Mouse (Mus musculus): ENCODE measurements at regions not wholly inside any gene's neighbourhood (a gene's known extent, or its start where the extent isn't known, plus 50 kb on each side); places are given as distances from the start of the nearest gene placed in this dataset.

DNA sequence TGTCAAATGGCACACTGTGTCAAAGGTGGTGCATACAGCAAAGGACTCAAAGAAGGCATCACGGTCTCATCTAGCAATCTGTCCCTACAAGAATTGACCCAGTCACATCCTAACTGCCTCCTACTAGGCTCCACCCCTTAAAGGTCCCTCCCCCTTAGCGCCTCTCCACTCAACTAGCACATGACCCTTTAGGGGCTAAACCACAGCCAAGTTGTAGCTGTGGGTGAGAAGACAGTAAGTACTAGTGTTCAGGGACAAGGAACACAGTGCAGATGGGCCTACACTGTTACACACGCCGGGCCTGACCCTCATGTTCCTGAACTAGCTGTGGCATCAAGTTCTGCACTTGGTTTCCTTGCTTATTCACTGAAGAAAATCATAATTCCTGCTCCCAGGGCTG lies 192.4 kb downstream of the Bcl2l11 start:
- Histone ChIP-seq H3K4me3 (ENCODE audit: low read length) (no peak overlapping the region), H3K27ac (ENCODE audit: low read depth, low read length) (no peak overlapping the region), H3K9ac (ENCODE audit: low read depth, low read length) (no peak overlapping the region), H3K9me3 (ENCODE audit: control insufficient read depth, low read length) (no peaks in the 10 kb centered on the region), H3K4me1 (ENCODE audit: control insufficient read depth, insufficient read depth, low read length) (no peaks in the 10 kb centered on the region), H3K36me3 (ENCODE audit: control insufficient read depth, insufficient read depth, low read length) (no peaks in the 10 kb centered on the region), H3K4me2 (replicated peaks; ENCODE audit: low read depth, low read length) (no peak overlapping the region), H3K27me3 (ENCODE audit: control insufficient read depth, insufficient read depth, low read length) (no peaks in the 10 kb centered on the region)
- 59% methylated on average over 4 of the region's 4 CpGs for WGBS
- no peak for ATAC-seq (ENCODE audit: low FRiP score, low TSS enrichment)

DNA sequence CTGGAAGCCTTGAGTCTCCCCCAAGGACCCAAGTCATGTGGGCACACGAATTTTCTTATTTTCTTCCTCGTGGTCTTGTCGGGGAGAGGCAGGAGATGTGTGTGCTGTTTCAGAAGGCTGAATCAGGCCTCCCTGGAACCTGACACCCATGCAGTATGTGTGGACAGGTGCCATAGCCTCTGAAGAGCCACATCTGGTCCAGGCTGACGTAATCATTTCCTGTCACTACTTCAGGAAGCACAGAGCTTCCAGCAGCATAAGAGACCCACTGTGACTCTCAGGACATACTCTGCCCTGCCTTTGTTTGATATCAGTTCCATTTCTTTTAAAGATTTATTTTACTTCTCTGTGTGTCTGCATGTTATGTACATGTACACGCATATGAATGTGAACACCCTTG lies 193.1 kb downstream of the Bcl2l11 start:
- H3K4me3 ChIP-seq (ENCODE audit: low read length) = no peak overlapping the region
- H3K4me1 ChIP-seq (ENCODE audit: control insufficient read depth, insufficient read depth, low read length) = no peaks in the 10 kb centered on the region
- 27% methylated on average over 5 of the region's 5 CpGs for WGBS
- H3K4me2 ChIP-seq (replicated peaks; ENCODE audit: low read depth, low read length) = no peak overlapping the region
- no peaks in the 10 kb centered on the region for H3K27me3 ChIP-seq (ENCODE audit: control insufficient read depth, insufficient read depth, low read length)
- ATAC-seq (ENCODE audit: low FRiP score, low TSS enrichment) = peak; percentile 84
- no peak overlapping the region for H3K9ac ChIP-seq (ENCODE audit: low read depth, low read length)
- no peaks in the 10 kb centered on the region for H3K36me3 ChIP-seq (ENCODE audit: control insufficient read depth, insufficient read depth, low read length)
- no peaks in the 10 kb centered on the region for H3K9me3 ChIP-seq (ENCODE audit: control insufficient read depth, low read length)
- H3K27ac ChIP-seq (ENCODE audit: low read depth, low read length) = no peak overlapping the region

DNA sequence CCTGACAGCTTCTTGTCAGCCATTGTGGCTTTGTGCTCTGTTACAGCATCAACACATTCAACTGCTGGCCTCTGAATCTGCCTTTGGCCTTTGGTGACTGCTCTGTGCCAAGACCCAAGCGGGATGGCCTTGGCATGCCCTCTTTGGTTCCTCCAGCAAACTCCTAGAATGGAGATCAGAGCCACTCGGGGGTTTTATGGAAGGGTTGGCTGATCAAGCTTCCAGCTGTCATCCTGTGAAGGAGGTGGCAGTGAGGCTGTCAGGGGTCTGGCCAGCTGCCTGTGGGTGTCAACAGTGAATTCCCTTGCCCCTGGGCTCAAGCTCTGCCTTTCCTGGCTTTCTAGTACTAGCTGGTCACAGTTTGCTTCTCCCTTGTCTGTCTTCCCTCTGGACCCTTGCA lies 195.6 kb downstream of the Bcl2l11 start:
- Histone ChIP-seq H3K9me3 (ENCODE audit: control insufficient read depth, low read length) (no peaks in the 10 kb centered on the region), H3K36me3 (ENCODE audit: control insufficient read depth, insufficient read depth, low read length) (no peaks in the 10 kb centered on the region), H3K4me1 (ENCODE audit: control insufficient read depth, insufficient read depth, low read length) (peaks cover 9% of the 10 kb centered on the region), H3K4me2 (replicated peaks; ENCODE audit: low read depth, low read length) (no peak overlapping the region), H3K9ac (ENCODE audit: low read depth, low read length) (no peak overlapping the region), H3K27me3 (ENCODE audit: control insufficient read depth, insufficient read depth, low read length) (no peaks in the 10 kb centered on the region), H3K27ac (ENCODE audit: low read depth, low read length) (no peak overlapping the region), H3K4me3 (ENCODE audit: low read length) (no peak overlapping the region)
- 42% methylated on average over 2 of the region's 2 CpGs for WGBS
- ATAC-seq (ENCODE audit: low FRiP score, low TSS enrichment) = no peak

DNA sequence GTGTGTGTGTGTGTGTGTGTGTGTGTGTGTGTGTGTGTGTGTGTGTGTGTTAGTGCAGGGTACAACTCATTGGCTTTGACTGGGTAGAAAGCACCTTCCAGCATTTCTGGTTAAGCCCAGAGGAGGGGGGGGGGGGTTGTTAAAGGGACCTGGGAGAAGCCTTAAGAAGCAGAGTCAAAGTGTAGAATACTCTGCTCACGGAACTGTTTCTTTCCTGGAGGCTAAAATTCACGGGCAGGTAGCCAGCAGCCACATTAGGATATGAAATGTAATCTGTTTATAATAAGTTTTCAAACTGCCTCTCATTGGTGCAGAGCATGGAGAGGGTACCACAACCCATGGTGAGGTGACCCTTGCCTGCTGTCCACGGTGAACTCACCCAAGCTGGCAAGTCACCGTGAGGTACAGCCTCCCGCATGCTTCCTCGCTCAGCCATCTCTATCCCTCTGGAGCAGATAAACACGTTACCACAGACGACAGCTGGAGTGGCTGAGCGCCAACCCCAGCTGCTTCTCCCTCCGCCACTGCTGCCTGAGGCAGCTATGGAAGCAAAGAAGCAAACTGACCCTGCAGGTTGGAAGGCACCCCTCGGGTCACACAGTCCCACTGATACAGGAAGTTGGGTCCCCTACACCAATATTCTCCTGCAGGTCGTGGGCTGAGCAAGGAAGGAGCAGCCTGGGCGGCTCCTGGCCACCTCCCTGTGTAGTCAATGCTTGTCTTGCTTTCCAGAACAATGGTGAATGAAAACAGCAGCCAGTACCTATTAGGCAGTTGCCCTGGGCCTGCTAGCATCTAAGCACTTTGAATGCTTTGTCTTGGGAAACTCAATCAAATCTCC lies 198.6 kb downstream of the Bcl2l11 start:
- ATAC-seq (ENCODE audit: low FRiP score, low TSS enrichment) = peak; percentile 43; the same call in 1 of the 2 replicates
- no peak overlapping the region for H3K4me2 ChIP-seq (replicated peaks; ENCODE audit: low read depth, low read length)
- H3K27ac ChIP-seq (ENCODE audit: low read depth, low read length) = 0 out of 2 replicates have a peak overlapping the region, but pooled peaks have one; percentile 6
- no peaks in the 10 kb centered on the region for H3K36me3 ChIP-seq (ENCODE audit: control insufficient read depth, insufficient read depth, low read length)
- H3K9me3 ChIP-seq (ENCODE audit: control insufficient read depth, low read length) = no peaks in the 10 kb centered on the region
- no peaks in the 10 kb centered on the region for H3K27me3 ChIP-seq (ENCODE audit: control insufficient read depth, insufficient read depth, low read length)
- peaks cover 9% of the 10 kb centered on the region for H3K4me1 ChIP-seq (ENCODE audit: control insufficient read depth, insufficient read depth, low read length)
- H3K9ac ChIP-seq (ENCODE audit: low read depth, low read length) = no peak overlapping the region
- H3K4me3 ChIP-seq (ENCODE audit: low read length) = no peak overlapping the region
- 29% methylated on average over 13 of the region's 13 CpGs for WGBS

DNA sequence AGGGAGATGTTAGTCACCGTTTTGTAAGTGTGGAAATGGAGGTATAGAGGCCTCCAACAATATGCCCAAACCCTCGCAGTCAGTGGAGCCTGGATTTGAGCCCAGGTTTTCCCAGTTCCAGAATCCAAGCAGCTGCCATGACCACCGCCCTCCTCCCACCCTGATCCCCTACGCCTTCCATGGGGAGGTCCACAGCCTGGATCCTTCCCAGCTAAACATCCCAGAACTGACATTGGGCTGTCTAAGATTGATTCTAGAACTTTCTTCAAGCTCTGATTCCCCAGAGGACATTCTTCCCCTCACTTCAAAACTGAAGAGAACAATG lies 199.2 kb downstream of the Bcl2l11 start:
- Histone ChIP-seq H3K36me3 (ENCODE audit: control insufficient read depth, insufficient read depth, low read length) (no peaks in the 10 kb centered on the region), H3K4me2 (replicated peaks; ENCODE audit: low read depth, low read length) (no peak overlapping the region), H3K4me3 (ENCODE audit: low read length) (no peak overlapping the region), H3K27ac (ENCODE audit: low read depth, low read length) (no peak overlapping the region), H3K9ac (ENCODE audit: low read depth, low read length) (no peak overlapping the region), H3K9me3 (ENCODE audit: control insufficient read depth, low read length) (no peaks in the 10 kb centered on the region), H3K27me3 (ENCODE audit: control insufficient read depth, insufficient read depth, low read length) (no peaks in the 10 kb centered on the region), H3K4me1 (ENCODE audit: control insufficient read depth, insufficient read depth, low read length) (peaks cover 9% of the 10 kb centered on the region)
- 75% methylated on average over 4 of the region's 4 CpGs for whole genome bisulfite sequencing
- ATAC-seq (ENCODE audit: low FRiP score, low TSS enrichment) = no peak; the same call in 1 of the 2 replicates

DNA sequence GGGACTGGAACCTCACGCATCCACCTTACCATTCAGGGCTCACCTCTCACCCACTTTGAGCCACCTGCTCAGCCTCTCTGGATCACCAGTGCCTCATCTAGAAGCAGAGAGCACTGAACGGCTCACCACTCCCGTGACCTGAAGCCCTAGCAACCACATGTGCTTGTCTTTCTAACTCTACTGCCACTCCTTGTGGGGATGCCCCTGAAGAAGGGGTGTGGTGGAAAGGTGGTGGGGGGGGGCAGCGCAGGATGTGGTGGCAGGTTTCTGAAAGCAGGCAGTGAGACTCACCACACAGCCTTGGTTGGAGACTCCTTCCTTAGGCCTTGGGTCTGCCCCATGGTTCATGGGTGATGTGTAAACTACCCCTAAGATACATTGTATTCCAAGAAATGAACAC lies 199.6 kb downstream of the Bcl2l11 start:
- Histone ChIP-seq H3K9me3 (ENCODE audit: control insufficient read depth, low read length) (no peaks in the 10 kb centered on the region), H3K27me3 (ENCODE audit: control insufficient read depth, insufficient read depth, low read length) (no peaks in the 10 kb centered on the region), H3K4me3 (ENCODE audit: low read length) (no peak overlapping the region), H3K9ac (ENCODE audit: low read depth, low read length) (no peak overlapping the region), H3K27ac (ENCODE audit: low read depth, low read length) (no peak overlapping the region), H3K4me1 (ENCODE audit: control insufficient read depth, insufficient read depth, low read length) (peaks cover 9% of the 10 kb centered on the region), H3K36me3 (ENCODE audit: control insufficient read depth, insufficient read depth, low read length) (no peaks in the 10 kb centered on the region), H3K4me2 (replicated peaks; ENCODE audit: low read depth, low read length) (no peak overlapping the region)
- WGBS = 88% methylated on average over 4 of the region's 4 CpGs
- no peak for ATAC-seq (ENCODE audit: low FRiP score, low TSS enrichment)

DNA sequence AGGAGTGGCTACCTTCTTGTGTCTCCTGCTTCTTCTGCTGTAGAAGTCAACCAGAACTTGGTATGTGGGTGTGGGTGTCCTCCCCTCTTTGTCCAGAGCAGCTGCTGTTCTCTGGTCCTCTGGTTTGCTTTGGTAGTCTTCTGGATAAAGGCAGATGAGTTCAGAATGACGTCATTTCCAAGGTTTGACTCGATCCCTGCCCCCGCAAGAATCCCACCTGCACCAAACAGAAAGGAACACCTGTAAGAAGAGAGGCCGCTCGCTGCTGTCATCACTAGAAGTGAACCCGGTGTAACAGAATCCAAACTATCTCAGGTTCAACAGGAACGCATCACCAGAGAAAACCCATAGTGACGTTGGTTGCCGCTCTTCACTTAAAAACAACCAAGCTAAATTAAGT lies 205.0 kb downstream of the Bcl2l11 start:
- Histone ChIP-seq H3K27ac (ENCODE audit: low read depth, low read length) (no peak overlapping the region), H3K27me3 (ENCODE audit: control insufficient read depth, insufficient read depth, low read length) (no peaks in the 10 kb centered on the region), H3K36me3 (ENCODE audit: control insufficient read depth, insufficient read depth, low read length) (no peaks in the 10 kb centered on the region), H3K4me3 (ENCODE audit: low read length) (no peak overlapping the region), H3K4me2 (replicated peaks; ENCODE audit: low read depth, low read length) (no peak overlapping the region), H3K4me1 (ENCODE audit: control insufficient read depth, insufficient read depth, low read length) (peaks cover 19% of the 10 kb centered on the region; the same call in 1 of the 2 replicates), H3K9ac (ENCODE audit: low read depth, low read length) (no peak overlapping the region), H3K9me3 (ENCODE audit: control insufficient read depth, low read length) (no peaks in the 10 kb centered on the region)
- WGBS = 64% methylated on average over 9 of the region's 9 CpGs
- no peak for ATAC-seq (ENCODE audit: low FRiP score, low TSS enrichment)

DNA sequence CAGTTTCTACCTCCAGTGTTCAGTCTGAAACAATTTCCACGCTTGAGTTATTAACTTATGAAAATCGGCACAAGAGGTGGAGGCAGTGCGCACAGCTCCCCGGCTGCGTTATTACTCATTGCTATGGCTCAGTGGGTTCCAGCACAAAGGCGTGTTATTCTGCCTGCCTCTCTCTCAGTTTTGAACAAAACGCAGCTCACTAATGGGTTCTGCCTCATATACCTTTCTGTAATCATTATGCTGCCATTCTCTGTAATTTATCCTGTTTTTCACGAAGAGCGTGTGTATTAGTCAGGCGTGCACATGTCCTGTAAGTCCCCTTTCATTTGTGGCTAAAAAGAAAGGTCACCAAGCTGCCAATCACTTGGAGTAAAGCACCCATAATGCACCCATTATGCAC lies 205.4 kb downstream of the Bcl2l11 start:
- no peak overlapping the region for H3K9ac ChIP-seq (ENCODE audit: low read depth, low read length)
- peaks cover 19% of the 10 kb centered on the region; the same call in 1 of the 2 replicates for H3K4me1 ChIP-seq (ENCODE audit: control insufficient read depth, insufficient read depth, low read length)
- H3K27me3 ChIP-seq (ENCODE audit: control insufficient read depth, insufficient read depth, low read length) = no peaks in the 10 kb centered on the region
- H3K36me3 ChIP-seq (ENCODE audit: control insufficient read depth, insufficient read depth, low read length) = no peaks in the 10 kb centered on the region
- ATAC-seq (ENCODE audit: low FRiP score, low TSS enrichment) = no peak
- H3K27ac ChIP-seq (ENCODE audit: low read depth, low read length) = no peak overlapping the region
- WGBS = 37% methylated on average over 10 of the region's 10 CpGs
- H3K4me3 ChIP-seq (ENCODE audit: low read length) = no peak overlapping the region
- H3K4me2 ChIP-seq (replicated peaks; ENCODE audit: low read depth, low read length) = no peak overlapping the region
- H3K9me3 ChIP-seq (ENCODE audit: control insufficient read depth, low read length) = no peaks in the 10 kb centered on the region

DNA sequence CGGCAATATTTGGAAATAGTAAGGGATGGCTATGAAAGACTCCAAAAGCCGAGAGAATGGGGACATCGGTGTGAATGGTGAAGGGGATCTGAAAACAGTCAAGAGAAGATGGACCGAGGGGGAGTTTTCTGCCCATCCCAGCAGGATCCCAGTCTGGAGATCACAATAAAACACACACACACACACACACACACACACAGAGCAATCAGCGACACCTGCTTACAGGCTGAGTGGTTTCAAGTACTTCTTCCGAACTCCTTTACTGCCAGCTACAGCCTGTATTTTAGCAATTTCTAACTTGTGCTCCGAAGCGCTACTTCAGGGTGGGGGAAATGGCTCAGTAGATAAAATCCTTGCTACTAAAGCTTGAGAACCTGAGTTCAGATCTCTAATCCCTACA lies 205.8 kb downstream of the Bcl2l11 start:
- no peak overlapping the region for H3K4me2 ChIP-seq (replicated peaks; ENCODE audit: low read depth, low read length)
- H3K4me1 ChIP-seq (ENCODE audit: control insufficient read depth, insufficient read depth, low read length) = peaks cover 19% of the 10 kb centered on the region; the same call in 1 of the 2 replicates
- no peak overlapping the region for H3K27ac ChIP-seq (ENCODE audit: low read depth, low read length)
- 45% methylated on average over 8 of the region's 8 CpGs for WGBS
- H3K9ac ChIP-seq (ENCODE audit: low read depth, low read length) = no peak overlapping the region
- H3K36me3 ChIP-seq (ENCODE audit: control insufficient read depth, insufficient read depth, low read length) = no peaks in the 10 kb centered on the region
- no peaks in the 10 kb centered on the region for H3K27me3 ChIP-seq (ENCODE audit: control insufficient read depth, insufficient read depth, low read length)
- H3K4me3 ChIP-seq (ENCODE audit: low read length) = no peak overlapping the region
- H3K9me3 ChIP-seq (ENCODE audit: control insufficient read depth, low read length) = no peaks in the 10 kb centered on the region
- no peak for ATAC-seq (ENCODE audit: low FRiP score, low TSS enrichment)

All from kidney, embryonic 14.5 days (tissue).